Mouse (Mus musculus) lung, adult 10 weeks (tissue): ENCODE measurements around the gene Gm379. TPM values are rescaled to one million over a fixed set of nuclear protein-coding genes. Genes with fewer than 3 reads are reported as not detected.

Source experiments
- polyA plus RNA-seq: library from polyadenylated mRNA; stranded (reverse); fragments of 350-450 nt; fragmentation: Illumina TruSeq; extraction: RNeasy Lipid Tissue Mini Kit (QIAGEN cat#74804); gene quantifications from one replicate; pipeline ENCODE4 v1.2.3, GENCODE M21; 2014; ENCODE audit warnings: low read depth, low replicate concordance; ENCODE audit not compliant: insufficient read depth

The Gm379 gene
- not detected for polyA plus RNA-seq

DNA sequence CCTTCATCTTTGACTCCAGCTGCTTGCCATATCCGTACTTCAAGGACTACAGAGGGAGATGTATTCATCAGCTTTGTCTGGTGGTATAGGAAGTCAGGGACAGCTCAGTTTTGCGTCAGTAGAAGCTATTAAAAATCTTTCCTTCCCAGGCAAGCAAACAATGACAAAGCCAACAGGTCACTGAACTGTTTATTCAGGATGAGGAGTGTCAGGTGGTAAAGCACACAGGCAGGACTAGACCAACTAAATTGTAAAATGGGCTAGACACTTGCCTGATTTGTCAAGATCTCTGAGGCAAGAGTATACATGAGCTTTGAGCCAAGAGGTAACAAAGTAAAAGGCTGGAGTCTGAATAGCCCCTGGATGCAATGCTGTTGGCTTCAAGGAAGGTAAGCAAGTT lies at the start of gene Gm379:
Gm379 (minus strand) TSS at position 7 of the 400 bp plus-strand sequence.

Other genes with a start within 250 kb of the Gm379 start
- gene Brwd3, start 169.5 kb upstream of the Gm379 start, polyA plus RNA-seq: 1.0 TPM